Mouse (Mus musculus): ENCODE measurements around the gene H2-DMb1. TPM values are rescaled to one million over a fixed set of nuclear protein-coding genes. Genes with fewer than 3 reads are reported as not detected.
A peak's percentile ranks its signal among the peaks of the same experiment; 100 is the strongest.
"Not testable (repeated sequence)": the region's sequence is repeated elsewhere in the genome, so short reads cannot be mapped to it uniquely, and the experiment has no call there.

The H2-DMb1 gene
- polyA plus RNA-seq, 1 experiment from 2014 or later: 0.43 TPM

GRCm38 (mm10) chr17:34137601-34138000, 15.3 kb upstream of the H2-DMb1 start:
- H3K27ac ChIP-seq: no peak overlapping the region
- WGBS: 80% methylated on average over 7 of the region's 7 CpGs
- H3K4me3 ChIP-seq (replicated peaks): no peak overlapping the region
- peaks cover 61% of the 10 kb centered on the region for H3K27me3 ChIP-seq
- H3K9me3 ChIP-seq: no peaks in the 10 kb centered on the region
- no peak overlapping the region for H3K4me2 ChIP-seq (replicated peaks)
- H3K9ac ChIP-seq (replicated peaks): no peak overlapping the region
- H3K36me3 ChIP-seq: no peaks in the 10 kb centered on the region
- ATAC-seq: no peak
- H3K4me1 ChIP-seq (replicated peaks): peaks cover 21% of the 10 kb centered on the region

- H3K4me1 ChIP-seq (replicated peaks): peaks cover 24% of the 10 kb centered on the region
- H3K27me3 ChIP-seq: peaks cover 61% of the 10 kb centered on the region
- no peaks in the 10 kb centered on the region for H3K36me3 ChIP-seq
- no peak overlapping the region; the same call in 1 of the 2 replicates for H3K4me3 ChIP-seq (replicated peaks)
- 84% methylated on average over 7 of the region's 7 CpGs for WGBS
- H3K4me2 ChIP-seq (replicated peaks): no peak overlapping the region
- no peak overlapping the region for H3K27ac ChIP-seq
- H3K9ac ChIP-seq (replicated peaks): no peak overlapping the region
- no peaks in the 10 kb centered on the region for H3K9me3 ChIP-seq
- no peak for ATAC-seq
Observed at GRCm38 (mm10) chr17:34138655-34139054, 14.2 kb upstream of the H2-DMb1 start.

- Histone ChIP-seq H3K4me1 (replicated peaks) (peaks cover 24% of the 10 kb centered on the region), H3K9ac (replicated peaks) (peak overlapping the region; percentile 2; the same call in 1 of the 2 replicates), H3K36me3 (no peaks in the 10 kb centered on the region), H3K4me2 (replicated peaks) (peak overlapping the region; percentile 54), H3K27me3 (peaks cover 61% of the 10 kb centered on the region), H3K9me3 (no peaks in the 10 kb centered on the region), H3K4me3 (replicated peaks) (peak overlapping the region; percentile 28), H3K27ac (no peak overlapping the region)
- 1% methylated on average over 16 of the region's 16 CpGs for WGBS
- no peak for ATAC-seq
Observed at GRCm38 (mm10) chr17:34139416-34139815, 13.5 kb upstream of the H2-DMb1 start.

- Histone ChIP-seq H3K4me1 (replicated peaks) (peaks cover 21% of the 10 kb centered on the region), H3K4me3 (replicated peaks) (0 out of 2 replicates have a peak overlapping the region, but pooled peaks have one; percentile 28), H3K27ac (no peak overlapping the region), H3K27me3 (peaks cover 61% of the 10 kb centered on the region), H3K9me3 (no peaks in the 10 kb centered on the region), H3K9ac (replicated peaks) (0 out of 2 replicates have a peak overlapping the region, but pooled peaks have one; percentile 6), H3K36me3 (no peaks in the 10 kb centered on the region), H3K4me2 (replicated peaks) (peak overlapping the region; percentile 54; the same call in 1 of the 2 replicates)
- ATAC-seq: no peak
- WGBS: 14% methylated on average over 5 of the region's 5 CpGs
Observed at GRCm38 (mm10) chr17:34140240-34140639, 12.6 kb upstream of the H2-DMb1 start.

- no peak overlapping the region for H3K4me2 ChIP-seq (replicated peaks)
- peaks cover 18% of the 10 kb centered on the region for H3K4me1 ChIP-seq (replicated peaks)
- peaks cover 55% of the 10 kb centered on the region for H3K27me3 ChIP-seq
- H3K4me3 ChIP-seq (replicated peaks): no peak overlapping the region
- no peaks in the 10 kb centered on the region for H3K9me3 ChIP-seq
- no peak overlapping the region for H3K27ac ChIP-seq
- no peaks in the 10 kb centered on the region for H3K36me3 ChIP-seq
- 57% methylated on average over 4 of the region's 4 CpGs for WGBS
- ATAC-seq: no peak
- H3K9ac ChIP-seq (replicated peaks): no peak overlapping the region; the same call in 1 of the 2 replicates
Observed at GRCm38 (mm10) chr17:34141448-34141847, 11.4 kb upstream of the H2-DMb1 start.

GRCm38 (mm10) chr17:34142456-34143010, 10.3 kb upstream of the H2-DMb1 start:
- no peak for ATAC-seq
- Histone ChIP-seq H3K9me3 (no peaks in the 10 kb centered on the region), H3K27me3 (peaks cover 44% of the 10 kb centered on the region), H3K36me3 (no peaks in the 10 kb centered on the region), H3K4me3 (replicated peaks) (no peak overlapping the region), H3K27ac (no peak overlapping the region), H3K4me1 (replicated peaks) (peaks cover 18% of the 10 kb centered on the region), H3K4me2 (replicated peaks) (no peak overlapping the region), H3K9ac (replicated peaks) (no peak overlapping the region)
- 89% methylated on average over 7 of the region's 7 CpGs for WGBS

GRCm38 (mm10) chr17:34143033-34143432, 9.8 kb upstream of the H2-DMb1 start, which contains the start of gene H2-DMb2:
Gene H2-DMb2 (plus strand): TSS chr17:34143307.
- WGBS: 23% methylated on average over 7 of the region's 7 CpGs
- no peaks in the 10 kb centered on the region for H3K9me3 ChIP-seq
- no peak within 1 kb of the TSS for H3K4me2 ChIP-seq (replicated peaks)
- ATAC-seq: no peak
- H3K27ac ChIP-seq: no peak within 1 kb of the TSS
- H3K4me1 ChIP-seq (replicated peaks): peaks cover 18% of the 10 kb centered on the region
- H3K27me3 ChIP-seq: peaks cover 39% of the 10 kb centered on the region
- H3K9ac ChIP-seq (replicated peaks): no peak within 1 kb of the TSS
- H3K36me3 ChIP-seq: no peaks in the 10 kb centered on the region
- no peak within 1 kb of the TSS for H3K4me3 ChIP-seq (replicated peaks)

GRCm38 (mm10) chr17:34143461-34143860, 9.4 kb upstream of the H2-DMb1 start:
- Histone ChIP-seq H3K27ac (no peak overlapping the region), H3K9me3 (no peaks in the 10 kb centered on the region), H3K4me3 (replicated peaks) (no peak overlapping the region), H3K4me1 (replicated peaks) (peaks cover 18% of the 10 kb centered on the region), H3K27me3 (peaks cover 35% of the 10 kb centered on the region), H3K9ac (replicated peaks) (no peak overlapping the region), H3K36me3 (no peaks in the 10 kb centered on the region), H3K4me2 (replicated peaks) (no peak overlapping the region)
- no peak for ATAC-seq
- WGBS: 78% methylated on average over 5 of the region's 5 CpGs

GRCm38 (mm10) chr17:34144221-34144620, 8.7 kb upstream of the H2-DMb1 start:
- not testable (repeated sequence) for H3K4me3 ChIP-seq (replicated peaks); H3K27ac ChIP-seq; H3K36me3 ChIP-seq; ATAC-seq; H3K9ac ChIP-seq (replicated peaks); H3K9me3 ChIP-seq; H3K4me2 ChIP-seq (replicated peaks)
- H3K4me1 ChIP-seq (replicated peaks): peaks cover 13% of the 10 kb centered on the region
- WGBS: 90% methylated on average over 4 of the region's 4 CpGs
- H3K27me3 ChIP-seq: peaks cover 28% of the 10 kb centered on the region

- H3K27ac ChIP-seq: no peak overlapping the region
- no peak overlapping the region for H3K4me2 ChIP-seq (replicated peaks)
- 67% methylated on average over 3 of the region's 3 CpGs for WGBS
- peaks cover 6% of the 10 kb centered on the region for H3K4me1 ChIP-seq (replicated peaks)
- H3K36me3 ChIP-seq: no peaks in the 10 kb centered on the region
- ATAC-seq: no peak
- H3K9ac ChIP-seq (replicated peaks): no peak overlapping the region
- H3K27me3 ChIP-seq: peaks cover 20% of the 10 kb centered on the region
- H3K4me3 ChIP-seq (replicated peaks): no peak overlapping the region
- no peaks in the 10 kb centered on the region for H3K9me3 ChIP-seq
Observed at GRCm38 (mm10) chr17:34144960-34145371, 7.9 kb upstream of the H2-DMb1 start.

- H3K4me1 ChIP-seq (replicated peaks): no peaks in the 10 kb centered on the region
- H3K27ac ChIP-seq: no peak overlapping the region
- no peaks in the 10 kb centered on the region for H3K9me3 ChIP-seq
- no peak overlapping the region for H3K9ac ChIP-seq (replicated peaks)
- ATAC-seq: no peak
- no peaks in the 10 kb centered on the region for H3K27me3 ChIP-seq
- H3K4me3 ChIP-seq (replicated peaks): no peak overlapping the region
- 59% methylated on average over 5 of the region's 5 CpGs for WGBS
- no peaks in the 10 kb centered on the region for H3K36me3 ChIP-seq
- no peak overlapping the region for H3K4me2 ChIP-seq (replicated peaks)
Observed at GRCm38 (mm10) chr17:34155534-34155933, 2.7 kb downstream of the H2-DMb1 start.

- ATAC-seq: no peak
- 42% methylated on average over 9 of the region's 9 CpGs for WGBS
- Histone ChIP-seq H3K27me3 (0 out of 2 replicates have a peak, but pooled peaks cover 5% of the 10 kb centered on the region), H3K36me3 (no peaks in the 10 kb centered on the region), H3K4me1 (replicated peaks) (no peaks in the 10 kb centered on the region), H3K9me3 (no peaks in the 10 kb centered on the region), H3K4me2 (replicated peaks) (no peak overlapping the region), H3K4me3 (replicated peaks) (no peak overlapping the region), H3K9ac (replicated peaks) (no peak overlapping the region), H3K27ac (no peak overlapping the region)
Observed at GRCm38 (mm10) chr17:34164202-34164895, 11.5 kb downstream of the H2-DMb1 start.

Data from midbrain, embryonic 13.5 days (tissue).